Comparison of ENCODE assay signal across 16 mouse cellular contexts in the genomic region with DNA sequence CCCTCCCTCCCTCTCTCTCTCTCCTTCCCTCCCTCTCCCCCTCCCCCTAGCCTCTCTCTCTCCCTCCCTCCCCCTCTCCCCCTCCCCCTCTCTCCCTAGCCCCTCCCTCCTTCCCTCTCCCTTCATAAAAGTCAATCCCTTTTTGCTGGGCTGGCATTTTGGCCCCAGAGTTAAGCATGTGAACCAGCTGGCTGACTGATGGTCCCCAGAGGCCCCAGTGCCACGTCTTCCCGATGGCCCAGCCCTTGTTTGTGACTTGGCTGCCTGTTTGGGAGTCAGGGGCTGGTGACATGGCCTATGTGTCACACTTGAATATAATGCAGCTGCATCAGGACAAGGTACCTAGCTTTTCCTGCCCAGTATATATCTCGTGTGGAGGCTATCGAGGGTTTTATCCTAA.
DNase-seq lines count a peak whose midpoint lies in the region; ATAC-seq and TF ChIP-seq lines count a peak whose summit lies in the region.
"Had no signal": no experiment of that assay in that cellular context is flagged by ENCODE, and none has a peak within 500 bp of the region (broad histone marks: within the 10 kb centered on the region; RNA-seq: fewer than 3 reads in every experiment).

No protein-coding gene starts in this region.

- H3K9ac ChIP-seq in forebrain, embryonic 16.5 days (replicated peaks; ENCODE audit: low read depth, low read length): no peak overlapping the region
- no peak overlapping the region for H3K9ac ChIP-seq in midbrain, embryonic 16.5 days (ENCODE audit: low read depth, low read length)
- no peak overlapping the region for H3K9ac ChIP-seq in hindbrain, embryonic 14.5 days
- no peak overlapping the region for H3K9ac ChIP-seq in neural tube, embryonic 15.5 days (replicated peaks)
- H3K9ac ChIP-seq in liver, postnatal 0 days (replicated peaks): no peak overlapping the region
- H3K9ac ChIP-seq: heart, embryonic 12.5 days; intestine, embryonic 15.5 days; liver, embryonic 14.5 days had no signal

- TF ChIP-seq EP300 in liver, postnatal 0 days (IDR thresholded peaks at IDR 0.05; ENCODE audit: low read depth): no peak

- H3K4me3 ChIP-seq in forebrain, embryonic 10.5 days: no peak overlapping the region
- no peak overlapping the region for H3K4me3 ChIP-seq in forebrain, embryonic 16.5 days (replicated peaks; ENCODE audit: low read length)
- H3K4me3 ChIP-seq in midbrain, embryonic 10.5 days: no peak overlapping the region
- H3K4me3 ChIP-seq in midbrain, embryonic 16.5 days (ENCODE audit: low read depth, low read length): no peak overlapping the region
- H3K4me3 ChIP-seq in hindbrain, embryonic 14.5 days (replicated peaks; ENCODE audit: low read length): no peak overlapping the region
- no peak overlapping the region for H3K4me3 ChIP-seq in neural tube, embryonic 15.5 days (replicated peaks)
- H3K4me3 ChIP-seq in liver, postnatal 0 days (ENCODE audit: low read depth, low read length): no peak overlapping the region
- H3K4me3 ChIP-seq: heart, embryonic 12.5 days; intestine, embryonic 15.5 days; limb, embryonic 13.5 days had no signal

- H3K4me2 ChIP-seq in forebrain, embryonic 16.5 days (ENCODE audit: low read length): no peak overlapping the region
- no peak overlapping the region for H3K4me2 ChIP-seq in midbrain, embryonic 16.5 days (ENCODE audit: low read length)
- H3K4me2 ChIP-seq in hindbrain, embryonic 14.5 days (replicated peaks): no peak overlapping the region
- no peak overlapping the region for H3K4me2 ChIP-seq in neural tube, embryonic 15.5 days
- H3K4me2 ChIP-seq in liver, postnatal 0 days (ENCODE audit: low read depth, low read length): no peak overlapping the region
- H3K4me2 ChIP-seq: heart, embryonic 12.5 days; intestine, embryonic 15.5 days; limb, embryonic 13.5 days had no signal

- DNase-seq in forebrain, embryonic 10.5 days (ENCODE audit: extremely low spot score, low spot score): no peak
- peak; percentile 33 for DNase-seq in midbrain, embryonic 10.5 days (ENCODE audit: low spot score)
- no peak for DNase-seq in hindbrain, embryonic 14.5 days (ENCODE audit: low spot score)
- DNase-seq in liver, postnatal 0 days: no peak
- DNase-seq: B cell, adult 2 months; heart, postnatal 36 days; thymus, adult 2 months had no signal

- H3K4me1 ChIP-seq in forebrain, embryonic 10.5 days: peaks cover 80% of the 10 kb centered on the region
- peaks cover 38% of the 10 kb centered on the region for H3K4me1 ChIP-seq in forebrain, embryonic 16.5 days (replicated peaks; ENCODE audit: control insufficient read depth, insufficient read depth, low read length)
- H3K4me1 ChIP-seq in midbrain, embryonic 10.5 days: peaks cover 56% of the 10 kb centered on the region
- peaks cover 31% of the 10 kb centered on the region for H3K4me1 ChIP-seq in midbrain, embryonic 16.5 days (ENCODE audit: control insufficient read depth, insufficient read depth, low read length)
- H3K4me1 ChIP-seq in hindbrain, embryonic 14.5 days (replicated peaks; ENCODE audit: control insufficient read depth, insufficient read depth, low read length): peaks cover 41% of the 10 kb centered on the region
- peaks cover 39% of the 10 kb centered on the region for H3K4me1 ChIP-seq in neural tube, embryonic 15.5 days
- no peaks in the 10 kb centered on the region for H3K4me1 ChIP-seq in liver, postnatal 0 days (ENCODE audit: insufficient read depth)
- H3K4me1 ChIP-seq: heart, embryonic 12.5 days; intestine, embryonic 15.5 days had no signal

- H3K9me3 ChIP-seq in forebrain, embryonic 10.5 days: peaks cover 8% of the 10 kb centered on the region; the same call in 1 of the 2 replicates
- H3K9me3 ChIP-seq in forebrain, embryonic 16.5 days (ENCODE audit: control insufficient read depth, low read length): no peaks in the 10 kb centered on the region
- no peaks in the 10 kb centered on the region for H3K9me3 ChIP-seq in midbrain, embryonic 10.5 days (replicated peaks)
- H3K9me3 ChIP-seq in midbrain, embryonic 16.5 days (replicated peaks; ENCODE audit: control insufficient read depth, low read length, poor library complexity, severe bottlenecking): no peaks in the 10 kb centered on the region
- no peaks in the 10 kb centered on the region for H3K9me3 ChIP-seq in hindbrain, embryonic 14.5 days (ENCODE audit: control insufficient read depth, low read length)
- no peaks in the 10 kb centered on the region for H3K9me3 ChIP-seq in neural tube, embryonic 15.5 days (replicated peaks)
- H3K9me3 ChIP-seq in liver, postnatal 0 days (ENCODE audit: low read length): no peaks in the 10 kb centered on the region
- H3K9me3 ChIP-seq: heart, embryonic 12.5 days; intestine, embryonic 15.5 days; limb, embryonic 13.5 days had no signal

- H3K27ac ChIP-seq in forebrain, embryonic 10.5 days: peak overlapping the region; percentile 85
- no peak overlapping the region for H3K27ac ChIP-seq in forebrain, embryonic 16.5 days (ENCODE audit: low read length)
- peak overlapping the region; percentile 52 for H3K27ac ChIP-seq in midbrain, embryonic 10.5 days (replicated peaks)
- H3K27ac ChIP-seq in midbrain, embryonic 16.5 days (ENCODE audit: low read length): no peak overlapping the region
- 0 out of 2 replicates have a peak overlapping the region, but pooled peaks have one; percentile 15 for H3K27ac ChIP-seq in hindbrain, embryonic 14.5 days
- H3K27ac ChIP-seq in neural tube, embryonic 15.5 days (replicated peaks): 0 out of 2 replicates have a peak overlapping the region, but pooled peaks have one; percentile 2
- no peak overlapping the region for H3K27ac ChIP-seq in liver, postnatal 0 days (ENCODE audit: low read depth)
- H3K27ac ChIP-seq: intestine, embryonic 15.5 days; limb, embryonic 13.5 days; liver, embryonic 14.5 days had no signal

- H3K36me3 ChIP-seq in forebrain, embryonic 10.5 days (replicated peaks): peaks cover 11% of the 10 kb centered on the region
- no peaks in the 10 kb centered on the region for H3K36me3 ChIP-seq in forebrain, embryonic 16.5 days (ENCODE audit: control insufficient read depth, insufficient read depth)
- no peaks in the 10 kb centered on the region for H3K36me3 ChIP-seq in midbrain, embryonic 10.5 days
- no peaks in the 10 kb centered on the region for H3K36me3 ChIP-seq in midbrain, embryonic 16.5 days (ENCODE audit: control insufficient read depth, insufficient read depth, low read length)
- H3K36me3 ChIP-seq in hindbrain, embryonic 14.5 days (replicated peaks; ENCODE audit: control insufficient read depth, insufficient read depth): no peaks in the 10 kb centered on the region
- no peaks in the 10 kb centered on the region for H3K36me3 ChIP-seq in neural tube, embryonic 15.5 days
- no peaks in the 10 kb centered on the region for H3K36me3 ChIP-seq in liver, postnatal 0 days (replicated peaks; ENCODE audit: insufficient read depth, low read length)
- H3K36me3 ChIP-seq: heart, embryonic 12.5 days; intestine, embryonic 15.5 days; limb, embryonic 13.5 days had no signal

- no peak for TF ChIP-seq CTCF in liver, postnatal 0 days (IDR thresholded peaks at IDR 0.05; ENCODE audit: low read depth)

- 42% methylated on average over 4 of the region's 4 CpGs for WGBS in forebrain, embryonic 10.5 days
- WGBS in forebrain, embryonic 16.5 days: 50% methylated on average over 4 of the region's 4 CpGs
- 40% methylated on average over 4 of the region's 4 CpGs for WGBS in midbrain, embryonic 10.5 days
- 39% methylated on average over 4 of the region's 4 CpGs for WGBS in midbrain, embryonic 16.5 days
- WGBS in hindbrain, embryonic 14.5 days: 35% methylated on average over 4 of the region's 4 CpGs
- 41% methylated on average over 4 of the region's 4 CpGs for WGBS in neural tube, embryonic 15.5 days
- WGBS in liver, postnatal 0 days (ENCODE audit: insufficient replicate concordance): 64% methylated on average over 4 of the region's 4 CpGs

- no peak for ATAC-seq in forebrain, embryonic 16.5 days
- no peak for ATAC-seq in midbrain, embryonic 16.5 days
- no peak for ATAC-seq in hindbrain, embryonic 14.5 days (ENCODE audit: low FRiP score)
- no peak for ATAC-seq in neural tube, embryonic 15.5 days (ENCODE audit: low FRiP score)
- ATAC-seq in liver, postnatal 0 days: no peak
- ATAC-seq: lung, postnatal 0 days; Patski had no signal

- H3K27me3 ChIP-seq in forebrain, embryonic 10.5 days (ENCODE audit: poor library complexity, severe bottlenecking): peaks cover 20% of the 10 kb centered on the region
- no peaks in the 10 kb centered on the region for H3K27me3 ChIP-seq in forebrain, embryonic 16.5 days (replicated peaks; ENCODE audit: control insufficient read depth, insufficient read depth, low read length)
- H3K27me3 ChIP-seq in midbrain, embryonic 10.5 days (ENCODE audit: low read depth, poor library complexity, severe bottlenecking): peaks cover 33% of the 10 kb centered on the region
- H3K27me3 ChIP-seq in midbrain, embryonic 16.5 days (ENCODE audit: control insufficient read depth, insufficient read depth, low read depth, low read length): no peaks in the 10 kb centered on the region
- no peaks in the 10 kb centered on the region for H3K27me3 ChIP-seq in hindbrain, embryonic 14.5 days (ENCODE audit: control insufficient read depth, insufficient read depth, low read length)
- H3K27me3 ChIP-seq in neural tube, embryonic 15.5 days (replicated peaks): no peaks in the 10 kb centered on the region
- H3K27me3 ChIP-seq in liver, postnatal 0 days (ENCODE audit: insufficient read depth, low read length): no peaks in the 10 kb centered on the region
- H3K27me3 ChIP-seq: intestine, embryonic 15.5 days; Patski had no signal

Comparison
In these comparisons a context has a peak if more than half of its experiments do, and no peak if none do; other contexts are left out.
1. H3K27ac ChIP-seq: peak in forebrain, embryonic 10.5 days (single experiment), midbrain, embryonic 10.5 days (single experiment), hindbrain, embryonic 14.5 days (single experiment) and neural tube, embryonic 15.5 days (single experiment); none in forebrain, embryonic 16.5 days (single experiment), midbrain, embryonic 16.5 days (single experiment) and liver, postnatal 0 days (single experiment).